Mouse (Mus musculus): ENCODE data around the gene Rcor3. TPM values are rescaled to one million over a fixed set of nuclear protein-coding genes. Genes with fewer than 3 reads are reported as not detected.

Gene Rcor3
- total RNA-seq, 2 experiments from 2014 or later: 15.7 to 22.4 TPM

DNA sequence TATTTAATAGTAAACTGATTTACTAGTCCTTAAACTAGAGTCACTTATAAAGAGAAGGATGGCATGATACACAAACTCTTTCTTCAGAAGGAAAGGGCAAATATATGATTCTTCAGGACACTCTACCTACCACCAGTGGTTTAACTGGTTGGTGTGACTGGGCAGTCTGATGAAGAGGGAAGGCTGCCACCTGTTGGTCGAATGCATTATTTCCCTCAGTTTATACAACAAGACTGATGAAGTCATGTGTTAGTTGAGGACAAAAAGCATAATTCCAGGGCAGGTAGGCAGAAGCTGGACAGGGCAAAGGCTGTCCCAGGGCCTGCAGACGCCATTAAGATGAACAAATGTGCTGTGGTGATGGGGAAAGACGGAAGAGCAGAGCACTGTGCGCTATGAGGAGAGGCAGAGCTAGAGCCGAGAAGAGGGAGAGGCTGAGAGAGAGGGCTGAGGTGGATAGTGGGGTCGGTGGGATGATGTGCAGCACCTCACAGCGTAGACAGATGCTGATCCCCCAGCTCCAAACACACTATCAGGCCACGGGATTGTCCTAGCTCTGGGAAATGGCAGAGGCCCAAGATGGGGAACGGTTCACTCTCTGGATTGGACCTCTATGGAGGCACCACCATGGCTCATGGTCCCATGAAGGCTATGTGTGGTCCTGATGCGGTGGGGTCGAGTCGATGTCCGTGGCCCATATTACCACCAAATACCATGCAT is 43.3 kb downstream of the Rcor3 start:
- ATAC-seq (ENCODE audit: poor library complexity, severe bottlenecking): peak; percentile 43

DNA sequence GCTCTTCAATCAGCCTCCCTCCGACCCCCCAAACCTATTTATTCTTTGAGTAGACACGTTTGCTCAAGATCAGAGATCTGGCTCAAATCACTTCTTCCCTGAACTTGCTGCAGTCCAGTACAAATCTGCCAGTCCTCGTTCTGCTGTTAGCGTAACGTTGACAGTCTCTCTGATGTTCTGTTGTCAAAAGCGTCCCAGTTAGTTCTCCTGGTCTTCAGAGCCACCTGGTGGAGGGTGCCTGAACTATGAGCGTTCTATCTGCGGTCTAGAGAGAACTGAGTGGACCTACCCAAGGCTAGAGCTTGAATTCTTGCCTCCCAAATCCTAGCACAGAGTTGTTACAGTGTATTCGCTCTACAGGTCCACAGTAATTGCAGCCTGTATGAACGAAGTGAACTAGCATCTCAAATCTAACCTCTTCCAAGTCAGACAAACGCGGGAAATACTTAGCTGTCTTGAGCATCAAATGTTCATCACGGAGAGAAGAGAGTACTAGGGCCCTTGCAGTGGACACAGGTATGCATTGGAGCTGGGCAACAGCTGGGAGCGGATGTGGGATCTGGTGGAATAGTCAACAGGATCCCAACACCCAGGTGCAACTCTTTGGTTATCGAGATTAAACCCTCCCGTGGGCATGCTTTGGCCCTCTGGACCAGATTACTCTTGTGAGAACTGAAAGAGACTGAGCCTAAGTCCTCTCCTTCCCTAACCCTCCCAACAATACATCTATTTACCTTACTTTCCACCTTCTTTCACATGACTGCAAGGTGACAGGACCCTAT is 44.8 kb downstream of the Rcor3 start:
- peak; percentile 74 for ATAC-seq (ENCODE audit: poor library complexity, severe bottlenecking)

DNA sequence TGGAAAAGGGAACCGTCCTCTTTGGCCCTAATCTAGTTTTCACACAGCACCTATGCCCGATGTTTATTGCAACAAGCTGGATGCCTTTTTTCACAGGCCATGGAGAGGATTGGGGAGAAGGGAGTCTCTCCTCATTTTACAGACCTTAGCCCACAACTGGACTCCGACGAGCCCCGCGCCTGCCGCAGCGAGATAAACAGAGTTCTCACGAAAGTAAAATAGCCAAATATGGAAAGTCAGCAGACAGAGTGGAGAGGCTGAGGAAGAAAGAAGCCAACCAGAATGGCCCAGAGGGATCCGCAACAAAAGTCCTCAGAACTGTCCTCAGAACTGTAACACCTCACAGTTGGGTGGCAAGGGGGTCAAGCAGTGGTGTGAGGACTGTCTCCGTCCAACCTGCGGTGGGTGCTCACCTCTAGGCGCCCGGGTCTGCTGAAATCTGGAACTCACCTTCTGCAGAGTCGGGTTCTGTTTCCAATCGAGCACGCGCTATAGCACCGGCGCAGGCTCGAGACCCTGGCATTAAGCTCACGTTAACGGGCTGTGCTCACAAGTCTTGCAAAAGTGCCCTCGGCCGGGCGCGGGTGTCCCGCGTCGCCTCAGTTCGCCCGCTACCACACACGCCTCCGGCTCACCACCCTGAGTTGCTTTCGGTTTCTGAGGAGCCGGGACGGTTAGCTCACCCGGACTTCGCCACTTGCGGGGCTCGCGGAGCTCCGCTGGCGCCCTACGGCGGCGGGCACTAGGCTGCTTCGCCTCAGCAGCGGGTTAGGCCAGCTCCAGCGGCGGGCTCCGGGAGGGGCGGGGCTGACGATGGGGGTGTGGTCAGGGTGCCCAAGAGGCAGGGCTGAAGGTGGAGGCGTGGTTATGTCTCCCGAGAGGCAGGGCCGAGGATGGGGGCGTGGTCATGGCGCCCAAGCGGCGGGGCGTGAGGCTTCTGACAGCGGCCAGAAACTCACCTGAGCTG is 45.8 kb downstream of the Rcor3 start, which contains the start of gene Traf5:
Traf5 (minus strand) TSS at position 754 of the 967 bp plus-strand sequence.
- peak; percentile 89 for ATAC-seq (ENCODE audit: poor library complexity, severe bottlenecking)

DNA sequence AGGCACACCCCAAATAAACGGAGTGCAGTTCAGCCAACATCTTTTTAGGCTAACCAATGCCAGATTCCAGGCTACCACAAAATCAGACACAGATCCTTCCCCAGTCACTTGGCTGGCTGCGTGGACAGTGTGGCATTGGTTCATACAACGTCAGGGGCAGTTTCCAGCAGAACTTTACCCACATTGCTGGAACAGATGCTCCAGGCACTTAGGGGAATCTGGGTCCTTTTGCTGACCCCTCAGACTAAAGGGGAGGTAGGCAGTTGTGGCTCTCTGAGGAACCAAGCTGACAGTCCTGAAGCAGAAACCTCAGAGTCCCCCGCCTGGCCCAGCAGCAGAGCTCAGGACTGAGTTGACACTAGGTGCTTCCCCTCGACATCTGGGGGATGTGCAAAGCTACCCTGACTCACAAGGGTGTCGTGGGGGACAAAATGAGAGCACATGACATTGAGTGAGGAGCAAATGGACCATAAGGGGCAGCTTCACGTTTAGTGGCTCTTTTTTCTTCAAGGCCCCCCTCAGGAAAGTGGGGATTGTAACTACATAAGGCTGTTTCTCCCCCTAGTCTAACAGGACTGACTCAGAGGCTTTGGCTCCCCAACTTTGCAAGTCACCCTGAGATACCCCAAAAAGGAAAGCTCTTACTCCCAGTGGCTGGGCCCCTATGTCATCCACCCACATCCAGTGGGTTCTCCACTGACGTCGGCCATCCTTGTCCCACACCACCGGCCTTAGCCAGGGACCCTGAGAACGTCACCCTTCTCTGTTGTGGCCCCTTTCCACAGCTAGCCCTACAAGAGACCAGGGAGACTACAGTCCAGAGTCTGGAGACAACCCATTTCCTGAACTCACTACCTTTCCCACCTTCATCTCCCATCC is 46.9 kb downstream of the Rcor3 start:
- no peak for ATAC-seq (ENCODE audit: poor library complexity, severe bottlenecking)

DNA sequence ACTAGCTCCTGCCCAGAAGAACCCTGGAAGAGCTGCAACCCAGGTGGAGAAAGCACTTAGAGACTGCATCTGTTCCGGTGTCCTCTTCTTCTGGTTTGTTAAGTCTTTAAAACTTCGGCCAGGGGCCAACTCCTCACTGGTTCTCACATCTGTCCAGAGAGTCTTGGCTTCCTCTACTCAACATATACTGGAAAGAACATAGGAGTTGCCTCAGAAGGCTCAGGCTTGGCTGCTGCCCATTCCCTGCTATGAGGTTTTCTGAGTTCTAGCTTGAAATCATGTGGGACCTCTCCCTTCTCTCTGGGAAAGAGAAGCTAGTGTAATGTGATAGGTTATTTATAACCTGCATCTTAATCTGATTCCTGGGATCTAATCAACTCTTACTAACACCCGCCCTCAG is 47.6 kb downstream of the Rcor3 start:
- ATAC-seq (ENCODE audit: poor library complexity, severe bottlenecking): no peak

DNA sequence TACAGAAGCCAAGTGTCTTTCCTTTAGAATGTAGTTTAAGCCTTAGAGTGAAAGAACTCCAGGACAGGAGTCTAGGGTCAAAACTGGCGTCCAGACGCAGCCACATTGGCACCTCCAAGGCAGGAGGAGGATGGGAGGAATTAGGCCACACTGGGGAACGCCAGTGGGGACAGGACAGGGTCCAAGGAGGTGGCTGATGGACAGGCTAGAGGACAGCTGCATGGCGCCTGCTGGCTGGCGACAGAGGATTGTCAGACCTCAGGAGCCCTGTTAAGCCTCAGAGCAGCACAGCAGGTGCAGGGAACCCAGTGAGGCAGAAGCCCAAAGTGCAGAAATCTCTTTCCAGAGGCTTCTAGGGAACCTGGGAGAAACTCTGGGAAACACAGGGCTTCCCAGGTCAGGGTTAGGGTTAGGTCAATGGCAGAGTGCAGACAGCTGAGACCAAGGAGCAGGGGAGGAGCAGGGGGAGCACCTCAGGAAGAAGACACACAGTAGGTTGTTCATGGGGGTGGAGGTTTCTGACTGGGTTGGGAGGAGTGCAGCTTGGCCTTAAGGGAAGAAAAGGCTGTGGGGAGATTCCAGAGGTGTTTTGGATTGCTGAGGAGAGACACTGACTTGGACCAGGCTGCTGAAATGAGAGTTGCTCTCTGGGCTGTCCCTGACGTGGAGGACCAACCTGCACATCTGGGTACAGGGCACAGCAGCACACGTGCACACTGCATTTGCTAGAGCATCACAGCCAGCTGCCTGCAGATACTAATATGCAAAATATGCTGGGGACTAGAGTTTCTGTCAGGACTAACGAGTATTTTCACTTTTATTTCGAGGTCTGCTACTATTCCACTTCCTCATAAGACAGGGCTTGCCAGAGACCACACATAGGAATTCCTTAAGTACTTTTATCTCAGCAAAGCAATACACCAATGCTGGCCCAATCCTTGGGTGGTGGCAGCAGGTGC is 48.4 kb downstream of the Rcor3 start:
- no peak for ATAC-seq (ENCODE audit: poor library complexity, severe bottlenecking)

DNA sequence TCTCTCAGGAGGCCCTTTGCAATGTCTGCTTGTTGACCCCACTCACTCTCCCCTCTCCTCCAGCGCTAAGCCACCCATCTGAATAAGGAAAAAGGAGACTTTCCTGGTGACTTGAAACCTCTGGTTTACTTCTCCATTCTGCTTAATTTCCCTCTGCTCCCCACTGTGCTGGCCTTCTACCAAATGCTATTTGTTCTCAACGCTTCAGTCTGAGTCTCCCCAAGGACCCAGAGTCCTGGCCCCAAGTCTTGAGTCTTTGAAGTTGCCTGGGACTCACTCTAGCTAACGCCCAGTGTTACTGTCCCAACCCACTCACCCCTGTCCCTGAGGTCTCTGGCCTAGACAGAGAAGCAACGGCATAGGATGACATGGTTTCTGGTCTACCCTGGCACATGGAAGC is 49.9 kb downstream of the Rcor3 start:
- ATAC-seq (ENCODE audit: poor library complexity, severe bottlenecking): no peak

DNA sequence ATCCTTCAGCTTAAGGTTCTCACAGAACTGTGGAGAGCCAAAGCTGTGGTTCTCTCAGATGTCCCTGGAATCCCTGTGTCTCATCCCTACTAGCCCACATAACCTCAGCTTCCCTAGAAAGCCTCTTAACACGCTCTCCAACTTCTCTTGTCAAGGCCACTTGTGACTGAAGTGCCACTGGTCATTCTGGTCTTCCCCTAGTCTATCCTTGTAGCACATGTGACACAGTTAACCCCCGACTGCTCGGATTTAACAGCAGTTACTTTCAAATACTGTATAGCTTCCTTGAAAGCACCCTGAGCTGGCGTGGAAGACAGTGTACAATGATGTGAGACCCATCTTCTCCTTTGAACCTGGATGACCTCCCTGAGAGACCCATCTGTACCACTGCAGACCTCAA is 50.8 kb downstream of the Rcor3 start:
- no peak for ATAC-seq (ENCODE audit: poor library complexity, severe bottlenecking)

DNA sequence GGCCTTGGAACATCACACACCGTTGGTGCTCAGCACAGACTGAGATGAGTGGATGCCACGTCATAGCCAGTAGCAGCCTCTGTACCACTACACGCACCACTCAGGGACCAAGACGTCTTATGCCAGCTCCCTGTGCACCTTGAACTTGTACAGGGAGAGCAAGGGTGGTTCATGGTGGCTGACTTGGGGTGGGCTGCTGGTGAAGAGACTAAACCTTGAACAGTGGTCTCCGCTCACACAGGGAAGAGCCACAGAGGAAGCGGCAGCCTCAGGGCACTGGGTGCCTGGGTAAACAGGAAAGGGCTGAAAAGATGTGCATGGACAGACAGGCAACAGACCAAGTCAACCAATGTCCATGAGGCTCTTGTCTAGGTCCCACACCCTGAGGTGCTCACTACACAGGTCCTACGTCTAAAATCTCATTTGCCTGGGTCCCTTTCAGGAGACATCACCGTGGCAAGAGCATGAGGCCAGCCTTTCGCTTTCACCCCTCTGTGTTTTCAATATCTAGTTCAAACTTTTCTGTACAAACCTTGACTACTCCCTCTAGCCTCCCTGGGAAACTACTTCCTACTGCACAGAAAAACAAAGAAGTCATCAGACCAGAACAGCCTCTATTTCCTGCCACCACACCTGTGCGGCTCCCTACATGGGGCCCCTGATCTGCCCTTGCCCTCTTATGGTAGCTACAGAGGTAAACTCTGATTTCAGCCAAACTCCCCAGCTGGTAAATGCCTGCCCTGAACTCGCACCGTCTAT is 51.4 kb downstream of the Rcor3 start:
- no peak for ATAC-seq (ENCODE audit: poor library complexity, severe bottlenecking)

DNA sequence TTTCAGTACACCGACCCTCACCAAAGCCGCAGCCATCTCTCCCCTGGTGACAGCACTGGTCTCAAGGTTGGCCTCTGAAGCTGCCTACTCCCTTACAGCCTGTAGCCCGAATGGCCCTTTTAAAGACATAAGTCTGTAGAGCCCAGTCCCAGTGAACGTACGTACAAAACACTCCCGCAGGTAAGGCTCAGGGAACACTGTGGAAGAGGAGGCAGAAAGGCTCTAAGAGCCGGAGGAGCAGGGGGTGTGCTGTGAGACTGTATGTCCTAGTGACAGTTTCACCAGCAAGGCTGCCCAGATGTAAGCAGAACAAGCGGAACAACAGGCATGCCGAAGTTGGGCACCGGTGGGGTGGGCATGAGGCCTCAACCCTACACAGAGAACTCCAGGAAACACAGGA is 52.6 kb downstream of the Rcor3 start:
- no peak for ATAC-seq (ENCODE audit: poor library complexity, severe bottlenecking)

DNA sequence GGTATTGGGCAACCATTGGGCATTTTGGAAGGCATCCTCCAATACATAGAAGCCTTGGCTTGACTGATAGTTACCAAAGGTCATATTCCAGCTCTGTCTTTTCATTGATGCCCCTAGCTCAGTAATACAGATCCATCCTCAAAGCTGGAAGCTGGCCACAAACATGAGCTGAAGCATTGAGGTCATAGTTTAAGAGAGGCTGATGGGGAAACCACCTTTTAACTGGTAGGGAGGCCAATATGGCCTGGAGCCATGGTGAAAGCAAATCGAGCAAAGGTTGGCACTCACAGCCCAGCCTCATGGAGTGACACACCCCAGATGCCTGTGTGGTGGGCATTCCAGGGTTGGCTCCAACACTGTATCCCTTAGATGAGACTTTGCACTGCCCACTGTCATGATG is 55.2 kb downstream of the Rcor3 start:
- ATAC-seq (ENCODE audit: poor library complexity, severe bottlenecking): no peak

DNA sequence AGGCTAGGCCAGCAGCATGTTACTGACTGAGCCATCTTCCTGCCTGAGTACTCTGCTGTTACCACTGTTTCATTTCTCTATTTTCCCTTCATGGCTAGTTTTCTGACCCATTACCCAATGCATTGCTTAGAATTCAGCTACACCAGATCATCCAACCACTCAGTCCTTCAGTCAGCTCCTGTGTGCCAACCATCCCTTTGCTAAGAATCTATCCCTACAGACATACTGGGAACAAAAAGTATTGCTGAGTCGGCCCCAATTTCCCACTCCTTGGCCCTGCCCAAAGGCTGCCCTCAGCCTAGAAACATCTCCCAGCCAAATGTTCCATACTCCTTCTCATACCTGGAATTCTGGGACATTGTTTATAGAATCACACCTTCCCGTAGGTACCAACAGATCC is 56.7 kb downstream of the Rcor3 start:
- peak; percentile 41 for ATAC-seq (ENCODE audit: poor library complexity, severe bottlenecking)

DNA sequence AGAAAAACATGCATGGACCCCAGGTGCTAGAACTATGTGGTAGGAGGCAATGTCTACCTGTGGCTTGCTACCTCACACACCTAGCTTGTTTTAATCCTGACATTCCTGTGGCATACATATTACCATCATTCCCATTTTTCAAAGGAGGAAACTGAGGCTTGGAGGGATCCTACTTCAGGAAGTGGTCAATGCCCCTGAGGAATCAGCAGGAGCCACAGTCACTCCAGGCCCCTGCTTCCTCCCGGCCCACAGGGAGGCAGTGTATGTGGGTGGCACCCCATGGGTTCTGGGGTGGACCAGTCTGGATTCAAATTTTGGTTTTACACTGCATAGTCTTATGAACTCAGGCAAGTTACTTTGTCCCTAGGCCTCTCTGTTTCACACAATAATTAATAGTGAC is 58.7 kb downstream of the Rcor3 start:
- no peak for ATAC-seq (ENCODE audit: poor library complexity, severe bottlenecking)

DNA sequence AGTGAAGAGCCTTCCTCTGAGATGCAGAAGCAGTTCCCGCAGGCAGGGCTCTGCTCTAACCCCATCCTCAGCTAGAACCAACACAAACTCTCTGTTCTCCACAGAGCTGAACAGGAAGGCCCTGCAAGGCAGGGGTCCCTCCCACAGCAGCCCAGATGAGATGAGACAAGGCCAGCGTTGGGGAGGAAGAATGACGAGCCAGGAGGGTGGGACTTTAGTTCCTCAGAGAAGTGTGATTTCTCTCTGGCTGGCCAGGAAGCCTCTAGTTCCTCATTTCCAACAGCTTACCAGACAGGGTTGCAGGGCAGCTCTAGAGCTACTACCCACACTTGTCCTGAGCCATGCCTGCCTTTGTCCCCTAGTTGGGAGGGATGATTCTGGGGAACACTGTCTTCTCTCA is 59.5 kb downstream of the Rcor3 start:
- ATAC-seq (ENCODE audit: poor library complexity, severe bottlenecking): peak; percentile 93

DNA sequence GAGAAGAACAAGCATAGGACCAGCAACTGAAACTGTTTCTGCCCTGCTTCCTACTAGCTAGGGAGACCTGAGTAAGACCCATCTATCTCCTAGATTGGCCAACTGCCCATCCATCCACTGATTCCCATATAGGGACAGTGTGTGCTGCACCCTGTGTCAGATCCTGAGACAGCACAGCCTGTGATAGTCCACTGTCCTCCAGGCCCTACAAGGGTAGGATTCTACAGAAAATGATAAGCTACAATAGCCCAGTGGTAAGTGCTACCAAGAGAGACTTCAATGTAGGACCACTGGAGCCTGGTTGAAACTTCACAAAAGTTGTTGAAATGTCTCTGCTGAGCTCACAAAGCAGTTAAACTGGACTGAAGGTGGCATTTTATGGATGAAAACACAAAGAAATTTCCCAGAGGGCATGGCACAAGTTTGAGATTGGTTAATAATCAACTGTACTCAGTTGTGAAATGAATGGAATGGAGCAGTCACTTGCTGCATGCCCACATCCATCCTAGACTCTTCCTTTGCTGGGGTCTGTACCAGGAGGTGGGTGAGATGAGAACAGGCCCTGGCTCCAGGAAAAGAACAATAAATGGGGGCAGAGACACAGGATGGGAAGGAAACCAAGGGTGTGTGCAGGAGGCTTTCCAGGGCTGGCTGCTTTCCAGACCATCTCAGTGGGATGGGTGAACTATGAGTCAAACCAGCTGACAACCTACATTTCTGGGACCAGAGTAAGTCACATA is 60.9 kb downstream of the Rcor3 start:
- ATAC-seq (ENCODE audit: poor library complexity, severe bottlenecking): no peak

DNA sequence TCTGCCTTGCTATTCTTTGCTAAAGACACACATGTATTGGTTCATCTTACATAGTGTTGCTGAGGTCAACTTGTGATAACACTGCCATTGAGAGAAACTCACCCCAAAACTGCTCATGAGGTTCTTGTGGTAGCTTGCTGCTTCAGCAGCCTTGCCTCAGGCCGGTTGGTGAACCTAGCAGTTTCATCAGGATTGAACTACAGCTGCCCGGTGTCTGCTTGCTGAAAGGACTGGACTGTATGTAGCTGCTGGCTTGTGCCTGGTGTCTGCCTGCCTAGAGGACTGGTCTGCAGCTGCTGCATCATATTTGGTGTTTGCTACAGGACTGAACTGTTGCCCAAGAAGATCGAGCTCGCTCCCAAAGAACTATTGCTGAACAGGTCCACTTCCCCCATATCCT is 61.8 kb downstream of the Rcor3 start:
- ATAC-seq (ENCODE audit: poor library complexity, severe bottlenecking): no peak

DNA sequence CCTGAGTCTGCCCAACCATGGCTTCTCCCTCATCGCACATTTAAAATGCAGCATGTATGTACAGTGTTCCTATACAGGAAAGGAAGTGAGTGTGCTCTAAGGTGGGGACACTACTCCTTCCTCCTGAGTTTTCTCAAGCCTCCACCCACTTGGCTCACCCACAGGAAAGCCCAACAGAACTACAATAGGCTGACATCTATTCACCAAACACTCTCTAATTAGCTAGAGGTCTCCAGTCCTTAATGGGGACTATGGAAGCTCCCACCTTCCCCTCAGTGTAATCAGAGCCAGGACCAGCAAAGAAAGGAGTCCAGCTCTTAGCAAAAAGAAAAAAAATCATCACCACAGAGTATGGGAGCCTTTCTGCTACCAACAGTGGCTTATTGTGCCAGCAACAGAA is 63.0 kb downstream of the Rcor3 start:
- ATAC-seq (ENCODE audit: poor library complexity, severe bottlenecking): no peak

DNA sequence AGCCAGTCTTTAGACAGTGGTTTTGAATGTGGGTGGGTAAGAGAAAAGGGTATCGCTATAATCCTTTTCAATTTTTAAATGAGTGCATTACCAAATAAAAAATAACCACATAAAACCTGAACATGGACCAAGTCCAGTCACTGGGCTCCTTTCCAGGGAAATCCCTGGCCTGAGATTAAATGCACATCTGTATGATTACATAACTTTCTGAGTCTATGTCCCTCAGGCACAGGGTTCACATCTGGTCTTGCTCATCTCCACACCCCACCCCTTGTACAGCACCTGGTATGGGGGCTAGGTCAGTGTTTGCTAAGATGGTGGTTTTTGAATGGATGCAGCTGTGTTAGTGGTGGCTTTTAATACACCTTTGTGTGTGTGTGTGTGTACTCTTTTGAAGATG is 65.4 kb downstream of the Rcor3 start:
- ATAC-seq (ENCODE audit: poor library complexity, severe bottlenecking): no peak

Data from megakaryocyte, adult 5-6 weeks (primary cell).